Mouse (Mus musculus): ENCODE measurements around the gene Ltbp3. TPM values are rescaled to one million over a fixed set of nuclear protein-coding genes. Genes with fewer than 3 reads are reported as not detected.

Ltbp3 gene
- 22.3 and 23.9 TPM in 2 replicates for polyA plus RNA-seq (2015; fragmentation: Nextera tagmentation; extraction: Ambion mirVana)

- ATAC-seq (replicated peaks; ENCODE audit: low FRiP score, low read depth) (no peak), DNase-seq (ENCODE audit: low spot score) (peak; percentile 55)
- peak within 1 kb of the TSS; percentile 64 for H3K4me3 ChIP-seq (replicated peaks; ENCODE audit: low read depth, low read length)
- H3K9ac ChIP-seq (ENCODE audit: low read depth, low read length): peak within 1 kb of the TSS; percentile 82
- H3K36me3 ChIP-seq (ENCODE audit: insufficient read depth, low read length): no peaks in the 10 kb centered on the region
- no peak for TF ChIP-seq CTCF (IDR thresholded peaks at IDR 0.05; ENCODE audit: low read depth)
- H3K4me2 ChIP-seq (ENCODE audit: low read length): peak within 1 kb of the TSS; percentile 96
- H3K9me3 ChIP-seq (replicated peaks; ENCODE audit: low read length): no peaks in the 10 kb centered on the region
- 25% methylated on average over 13 of the region's 14 CpGs for WGBS
- peaks cover 30% of the 10 kb centered on the region for H3K4me1 ChIP-seq (replicated peaks; ENCODE audit: insufficient read depth, low read length)
- no peaks in the 10 kb centered on the region for H3K27me3 ChIP-seq (ENCODE audit: insufficient read depth, low read length)
- peak within 1 kb of the TSS; percentile 84 for H3K27ac ChIP-seq
Observed at GRCm38 (mm10) chr19:5740320-5741317, at the start of gene Ltbp3. TSS of gene Ltbp3 (plus strand) at chr19:5740904.

DNA sequence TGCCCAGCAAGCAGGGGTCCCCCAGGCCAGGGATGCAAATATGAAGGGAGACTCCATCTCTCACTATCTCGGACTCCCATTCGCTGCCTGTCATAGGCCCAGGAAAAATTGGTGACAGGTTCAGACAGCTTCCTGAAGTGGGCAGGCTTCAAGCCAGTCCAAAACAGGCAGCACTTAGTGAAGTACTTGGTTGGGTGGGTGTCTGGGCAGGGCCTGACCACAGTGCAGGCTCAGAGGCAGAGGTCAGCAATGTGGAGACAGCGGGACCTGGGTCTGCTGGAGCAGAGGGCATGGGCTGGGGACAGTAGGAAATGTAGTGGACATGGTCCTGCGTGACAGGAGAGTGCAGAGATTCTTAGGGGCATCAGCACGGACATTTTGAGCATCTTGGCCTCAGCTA lies 49.1 kb upstream of the Ltbp3 start:
- no peak for TF ChIP-seq CTCF (IDR thresholded peaks at IDR 0.05; ENCODE audit: low read depth)
- Histone ChIP-seq H3K36me3 (ENCODE audit: insufficient read depth, low read length) (peaks cover 26% of the 10 kb centered on the region), H3K27me3 (ENCODE audit: insufficient read depth, low read length) (no peaks in the 10 kb centered on the region), H3K9ac (ENCODE audit: low read depth, low read length) (peak overlapping the region; percentile 86), H3K4me3 (replicated peaks; ENCODE audit: low read depth, low read length) (peak overlapping the region; percentile 92), H3K4me2 (ENCODE audit: low read length) (peak overlapping the region; percentile 100), H3K4me1 (replicated peaks; ENCODE audit: insufficient read depth, low read length) (peaks cover 31% of the 10 kb centered on the region), H3K9me3 (replicated peaks; ENCODE audit: low read length) (no peaks in the 10 kb centered on the region), H3K27ac (peak overlapping the region; percentile 96)
- ATAC-seq (replicated peaks; ENCODE audit: low FRiP score, low read depth) (no peak), DNase-seq (ENCODE audit: low spot score) (no peak)
- WGBS: 58% methylated on average over 5 of the region's 5 CpGs

GRCm38 (mm10) chr19:5692086-5692912 lies 48.4 kb upstream of the Ltbp3 start:
- H3K27me3 ChIP-seq (ENCODE audit: insufficient read depth, low read length): no peaks in the 10 kb centered on the region
- no peak for TF ChIP-seq CTCF (IDR thresholded peaks at IDR 0.05; ENCODE audit: low read depth)
- H3K27ac ChIP-seq: peak overlapping the region; percentile 96
- H3K36me3 ChIP-seq (ENCODE audit: insufficient read depth, low read length): peaks cover 33% of the 10 kb centered on the region
- WGBS: 45% methylated on average over 10 of the region's 10 CpGs
- H3K4me1 ChIP-seq (replicated peaks; ENCODE audit: insufficient read depth, low read length): peaks cover 31% of the 10 kb centered on the region
- ATAC-seq (replicated peaks; ENCODE audit: low FRiP score, low read depth) (no peak), DNase-seq (ENCODE audit: low spot score) (peak; percentile 73)
- H3K9ac ChIP-seq (ENCODE audit: low read depth, low read length): peak overlapping the region; percentile 86
- peak overlapping the region; percentile 92 for H3K4me3 ChIP-seq (replicated peaks; ENCODE audit: low read depth, low read length)
- H3K4me2 ChIP-seq (ENCODE audit: low read length): peak overlapping the region; percentile 100
- H3K9me3 ChIP-seq (replicated peaks; ENCODE audit: low read length): no peaks in the 10 kb centered on the region

- Histone ChIP-seq H3K9me3 (replicated peaks; ENCODE audit: low read length) (no peaks in the 10 kb centered on the region), H3K9ac (ENCODE audit: low read depth, low read length) (peak overlapping the region; percentile 86), H3K4me2 (ENCODE audit: low read length) (peak overlapping the region; percentile 100), H3K4me3 (replicated peaks; ENCODE audit: low read depth, low read length) (peak overlapping the region; percentile 92), H3K27ac (peak overlapping the region; percentile 96), H3K27me3 (ENCODE audit: insufficient read depth, low read length) (no peaks in the 10 kb centered on the region), H3K4me1 (replicated peaks; ENCODE audit: insufficient read depth, low read length) (peaks cover 28% of the 10 kb centered on the region), H3K36me3 (ENCODE audit: insufficient read depth, low read length) (peaks cover 40% of the 10 kb centered on the region)
- TF ChIP-seq CTCF (IDR thresholded peaks at IDR 0.05; ENCODE audit: low read depth): no peak
- 54% methylated on average over 10 of the region's 10 CpGs for WGBS
- no peak for DNase-seq (ENCODE audit: low spot score)
- no peak for ATAC-seq (replicated peaks; ENCODE audit: low FRiP score, low read depth)
Observed at GRCm38 (mm10) chr19:5692913-5693396, 47.7 kb upstream of the Ltbp3 start.

DNA sequence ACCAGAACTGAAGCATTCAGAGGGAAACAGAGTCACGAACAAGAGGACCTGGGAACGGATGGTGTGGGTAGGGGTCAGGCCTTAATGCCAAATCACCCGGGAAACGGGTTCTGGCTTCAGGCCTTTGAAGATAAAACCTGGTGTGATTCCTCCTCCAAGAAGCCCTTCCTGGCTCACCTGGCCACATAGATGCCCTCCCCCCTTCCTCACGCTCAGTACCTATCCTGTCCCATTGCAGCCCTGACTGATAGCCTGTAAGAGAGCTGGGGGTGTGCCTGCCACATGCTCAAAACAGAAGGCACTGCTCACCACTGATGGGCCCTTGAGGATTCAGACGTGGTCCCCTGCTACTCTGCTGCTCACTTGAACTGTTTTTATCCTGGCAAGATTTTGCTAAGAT lies 46.9 kb upstream of the Ltbp3 start:
- Histone ChIP-seq H3K4me3 (replicated peaks; ENCODE audit: low read depth, low read length) (no peak overlapping the region), H3K27ac (no peak overlapping the region), H3K36me3 (ENCODE audit: insufficient read depth, low read length) (peaks cover 47% of the 10 kb centered on the region), H3K9ac (ENCODE audit: low read depth, low read length) (no peak overlapping the region; the same call in 1 of the 2 replicates), H3K4me1 (replicated peaks; ENCODE audit: insufficient read depth, low read length) (peaks cover 28% of the 10 kb centered on the region), H3K4me2 (ENCODE audit: low read length) (peak overlapping the region; percentile 100; the same call in 1 of the 2 replicates), H3K27me3 (ENCODE audit: insufficient read depth, low read length) (no peaks in the 10 kb centered on the region), H3K9me3 (replicated peaks; ENCODE audit: low read length) (no peaks in the 10 kb centered on the region)
- DNase-seq (ENCODE audit: low spot score): no peak
- 79% methylated on average over 6 of the region's 6 CpGs for WGBS
- ATAC-seq (replicated peaks; ENCODE audit: low FRiP score, low read depth): no peak
- TF ChIP-seq CTCF (IDR thresholded peaks at IDR 0.05; ENCODE audit: low read depth): no peak
